Mouse (Mus musculus) limb, embryonic 10.5 days (tissue): ENCODE measurements around the gene N4bp3. TPM values are rescaled to one million over a fixed set of nuclear protein-coding genes. Genes with fewer than 3 reads are reported as not detected.
"Not testable (repeated sequence)": the region's sequence is repeated elsewhere in the genome, so short reads cannot be mapped to it uniquely, and the experiment has no call there.

ENCODE experiments used
- DNase-seq: peaks from one replicate; pipeline ENCODE4 v3.0.0-alpha.2; 2017; ENCODE audit warnings: low spot score
- H3K27ac ChIP-seq: fragments of 300-500 bp; sonication (generic); 2 replicates; pipeline ENCODE4 v1.5.1; 2016; ENCODE audit warnings: mild to moderate bottlenecking
- H3K27me3 ChIP-seq: fragments of 300-500 bp; sonication (generic); 2 replicates; pipeline ENCODE4 v1.6.1; 2016; ENCODE audit warnings: low read depth, mild to moderate bottlenecking; ENCODE audit not compliant: poor library complexity, severe bottlenecking
- H3K36me3 ChIP-seq: fragments of 300-500 bp; sonication (generic); 2 replicates; pipeline ENCODE4 v1.6.1; 2016; ENCODE audit warnings: mild to moderate bottlenecking, moderate library complexity
- H3K4me1 ChIP-seq: fragments of 300-500 bp; sonication (generic); 2 replicates; pipeline ENCODE4 v1.6.1; 2016
- H3K4me3 ChIP-seq: fragments of 300-500 bp; sonication (generic); 2 replicates; pipeline ENCODE4 v1.5.1; 2016; ENCODE audit warnings: mild to moderate bottlenecking, moderate library complexity
- H3K9me3 ChIP-seq: fragments of 300-500 bp; sonication (generic); replicated peaks from 2 replicates; pipeline ENCODE4 v1.6.1; 2016; ENCODE audit warnings: mild to moderate bottlenecking
- WGBS: fragments of 180-500 bp; shearing (Covaris S2); methylation state at CpG from one replicate; pipeline ENCODE4 v1.1.7; 2016; 5-methylcytosine and 5-hydroxymethylcytosine counted together
- polyA plus RNA-seq: library from polyadenylated mRNA; unstranded; fragments of >200 nt; fragmentation: Nextera tagmentation; extraction: Ambion mirVana; gene quantifications from 2 replicates; pipeline ENCODE4 v1.2.1, GENCODE M21; 2016

The N4bp3 gene
- 27.9 and 34.3 TPM in 2 replicates for polyA plus RNA-seq

GRCm38 (mm10) chr11:51650691-51651515, at the start of gene N4bp3, which contains the start of gene D930048N14Rik:
Gene N4bp3, minus strand, starts transcription at chr11:51650842.
Gene D930048N14Rik, plus strand, starts transcription at chr11:51650954.
- H3K4me3 ChIP-seq: peak within 1 kb of the TSS; percentile 73
- WGBS: 1% methylated on average over 68 of the region's 70 CpGs

GRCm38 (mm10) chr11:51694984-51695383, 44.3 kb upstream of the N4bp3 start:
- H3K4me1 ChIP-seq: no peaks in the 10 kb centered on the region
- H3K27ac ChIP-seq: no peak overlapping the region
- H3K4me3 ChIP-seq: no peak overlapping the region
- WGBS: 90% methylated on average over 3 of the region's 3 CpGs
- no peaks in the 10 kb centered on the region for H3K27me3 ChIP-seq
- H3K9me3 ChIP-seq: no peaks in the 10 kb centered on the region
- H3K36me3 ChIP-seq: peaks cover 54% of the 10 kb centered on the region
- DNase-seq: no peak

More at GRCm38 (mm10) chr11:51650691-51651515, at the start of gene N4bp3, which contains the start of gene D930048N14Rik:
- DNase-seq: peak; percentile 83
- H3K36me3 ChIP-seq: peaks cover 5% of the 10 kb centered on the region; the same call in 1 of the 2 replicates
- no peaks in the 10 kb centered on the region for H3K9me3 ChIP-seq
- H3K27ac ChIP-seq: peak within 1 kb of the TSS; percentile 87
- H3K4me1 ChIP-seq: peaks cover 54% of the 10 kb centered on the region
- H3K27me3 ChIP-seq: no peaks in the 10 kb centered on the region

DNA sequence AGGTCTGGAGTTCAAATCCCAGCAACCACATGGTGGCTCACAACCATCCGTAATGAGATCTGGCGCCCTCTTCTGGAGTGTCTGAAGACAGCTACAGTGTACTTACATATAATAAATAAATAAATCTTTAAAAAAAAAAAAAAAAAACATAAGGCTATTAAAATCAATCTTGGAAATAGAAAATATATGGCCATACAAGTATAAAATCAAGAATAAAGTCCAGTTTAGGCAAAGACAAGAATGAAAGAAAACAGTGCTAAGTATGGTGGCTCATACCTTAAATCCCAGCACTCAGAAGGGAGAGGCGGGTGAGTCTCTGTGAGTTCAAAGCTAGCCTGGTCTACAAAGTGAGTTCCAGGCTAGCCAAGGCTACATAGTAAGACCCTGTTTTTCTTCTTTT, 40.0 kb upstream of the N4bp3 start:
- Histone ChIP-seq H3K36me3 (peaks cover 17% of the 10 kb centered on the region), H3K4me1 (peaks cover 15% of the 10 kb centered on the region)
- H3K9me3 ChIP-seq, H3K4me3 ChIP-seq, H3K27ac ChIP-seq, DNase-seq, H3K27me3 ChIP-seq: not testable (repeated sequence)
- WGBS: 74% methylated on average over 3 of the region's 3 CpGs

- WGBS: 24% methylated on average over 6 of the region's 6 CpGs
- Histone ChIP-seq H3K27ac (peak overlapping the region; percentile 98), H3K27me3 (no peaks in the 10 kb centered on the region), H3K4me3 (peak overlapping the region; percentile 66), H3K36me3 (peaks cover 24% of the 10 kb centered on the region), H3K9me3 (no peaks in the 10 kb centered on the region), H3K4me1 (peaks cover 15% of the 10 kb centered on the region)
- no peak for DNase-seq
Observed at GRCm38 (mm10) chr11:51689343-51689742, 38.7 kb upstream of the N4bp3 start.

DNA sequence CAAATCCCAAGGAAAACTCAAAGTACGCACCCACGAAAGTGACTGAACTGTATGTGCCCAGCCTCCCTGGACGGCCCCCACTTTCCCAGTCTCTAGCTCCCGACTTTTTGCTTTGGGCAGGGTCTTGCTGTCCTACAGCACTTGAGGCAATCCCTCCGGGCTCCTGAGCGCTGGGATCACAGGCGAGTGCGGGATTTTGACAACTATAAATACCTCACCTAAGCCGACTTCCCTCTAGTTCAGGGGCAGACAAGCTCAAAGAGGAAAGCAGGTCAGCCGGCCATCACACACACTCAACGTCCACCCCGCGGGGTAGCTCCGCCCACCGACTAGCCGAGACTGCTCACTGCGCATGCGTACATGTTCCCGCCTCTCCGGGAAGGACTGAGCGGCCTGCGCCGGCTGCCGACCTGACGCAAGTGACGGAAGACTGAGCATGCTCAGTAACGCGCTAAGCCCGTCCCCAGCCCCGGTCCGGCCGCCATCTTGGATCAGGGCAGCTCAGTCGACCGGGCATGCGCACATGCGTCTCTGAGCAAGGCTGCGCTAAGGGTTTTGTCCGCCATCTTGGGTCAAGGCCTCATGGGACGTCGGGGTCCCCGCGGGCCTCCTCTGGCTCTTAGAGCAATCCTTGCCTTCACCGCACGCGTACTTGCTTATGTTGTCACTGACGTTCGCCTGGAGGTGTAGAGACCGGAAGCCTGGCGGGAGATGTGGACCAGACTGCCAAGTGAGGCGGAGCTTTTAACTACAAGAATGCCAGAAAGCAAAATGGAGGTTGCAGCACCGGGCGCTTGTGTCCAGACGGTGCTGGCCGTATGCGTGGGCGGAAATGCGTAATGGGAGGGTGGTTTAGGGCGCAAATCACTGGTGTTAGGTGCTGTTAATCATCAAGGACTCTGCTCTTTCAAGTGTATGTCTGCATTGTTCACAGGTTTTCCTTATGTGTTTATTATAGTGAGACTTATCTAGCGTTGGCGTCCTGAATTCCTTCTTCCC, 38.0 kb upstream of the N4bp3 start, which contains the start of gene 0610009B22Rik:
Gene 0610009B22Rik, minus strand, starts transcription at position 545 of the 999 bp plus-strand sequence.
- peaks cover 27% of the 10 kb centered on the region for H3K36me3 ChIP-seq
- under 1% methylated on average over 60 of the region's 60 CpGs for WGBS
- H3K27me3 ChIP-seq: no peaks in the 10 kb centered on the region

GRCm38 (mm10) chr11:51681976-51682374, 31.3 kb upstream of the N4bp3 start:
- no peak overlapping the region for H3K27ac ChIP-seq

More for the DNA sequence above, 38.0 kb upstream of the N4bp3 start, which contains the start of gene 0610009B22Rik:
- peak within 1 kb of the TSS; percentile 98 for H3K27ac ChIP-seq
- H3K9me3 ChIP-seq: no peaks in the 10 kb centered on the region
- peak; percentile 100 for DNase-seq
- peak within 1 kb of the TSS; percentile 66 for H3K4me3 ChIP-seq
- H3K4me1 ChIP-seq: peaks cover 15% of the 10 kb centered on the region

GRCm38 (mm10) chr11:51681324-51681975, 30.8 kb upstream of the N4bp3 start:
- no peaks in the 10 kb centered on the region for H3K9me3 ChIP-seq
- DNase-seq: peak; percentile 94
- 0 out of 2 replicates have a peak overlapping the region, but pooled peaks have one; percentile 14 for H3K27ac ChIP-seq
- no peaks in the 10 kb centered on the region for H3K27me3 ChIP-seq
- H3K36me3 ChIP-seq: peaks cover 19% of the 10 kb centered on the region
- H3K4me3 ChIP-seq: peak overlapping the region; percentile 19; the same call in 1 of the 2 replicates
- peaks cover 8% of the 10 kb centered on the region; the same call in 1 of the 2 replicates for H3K4me1 ChIP-seq
- 40% methylated on average over 13 of the region's 13 CpGs for WGBS

More at GRCm38 (mm10) chr11:51681976-51682374, 31.3 kb upstream of the N4bp3 start:
- 47% methylated on average over 8 of the region's 8 CpGs for WGBS
- Histone ChIP-seq H3K9me3 (no peaks in the 10 kb centered on the region), H3K36me3 (peaks cover 19% of the 10 kb centered on the region), H3K4me3 (0 out of 2 replicates have a peak overlapping the region, but pooled peaks have one; percentile 19), H3K4me1 (peaks cover 8% of the 10 kb centered on the region; the same call in 1 of the 2 replicates), H3K27me3 (no peaks in the 10 kb centered on the region)
- no peak for DNase-seq

GRCm38 (mm10) chr11:51679466-51679865, 28.8 kb upstream of the N4bp3 start:
- 88% methylated on average over 3 of the region's 3 CpGs for WGBS
- Histone ChIP-seq H3K27me3 (no peaks in the 10 kb centered on the region), H3K36me3 (peaks cover 5% of the 10 kb centered on the region), H3K27ac (no peak overlapping the region), H3K9me3 (no peaks in the 10 kb centered on the region), H3K4me1 (peaks cover 8% of the 10 kb centered on the region; the same call in 1 of the 2 replicates), H3K4me3 (no peak overlapping the region)
- DNase-seq: no peak

- H3K9me3 ChIP-seq: no peaks in the 10 kb centered on the region
- H3K4me3 ChIP-seq: no peak overlapping the region
- 66% methylated on average over 6 of the region's 6 CpGs for WGBS
- no peaks in the 10 kb centered on the region for H3K27me3 ChIP-seq
- peaks cover 8% of the 10 kb centered on the region; the same call in 1 of the 2 replicates for H3K4me1 ChIP-seq
- no peak for DNase-seq
- H3K36me3 ChIP-seq: no peaks in the 10 kb centered on the region
- no peak overlapping the region for H3K27ac ChIP-seq
Observed at GRCm38 (mm10) chr11:51677737-51678418, 27.2 kb upstream of the N4bp3 start.

DNA sequence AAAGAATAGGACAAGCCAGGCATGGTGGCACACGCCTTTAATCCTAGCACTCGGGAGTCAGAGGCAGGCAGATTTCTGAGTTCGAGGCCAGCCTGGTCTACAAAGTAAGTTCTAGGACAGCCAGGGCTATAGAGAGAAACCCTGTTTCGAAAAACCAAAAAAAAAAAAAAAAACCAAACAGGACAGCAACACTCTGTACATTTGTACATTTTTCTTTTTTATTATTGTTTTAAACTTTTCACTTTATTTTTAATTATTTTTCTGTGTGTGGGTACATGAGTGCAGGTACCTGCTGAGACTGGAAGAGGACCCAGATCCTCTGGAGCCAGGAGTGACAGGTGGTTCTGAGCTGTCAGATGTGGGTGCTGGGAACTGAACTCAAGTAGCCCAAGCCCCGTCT, 24.7 kb upstream of the N4bp3 start:
- 78% methylated on average over 5 of the region's 5 CpGs for whole genome bisulfite sequencing

DNA sequence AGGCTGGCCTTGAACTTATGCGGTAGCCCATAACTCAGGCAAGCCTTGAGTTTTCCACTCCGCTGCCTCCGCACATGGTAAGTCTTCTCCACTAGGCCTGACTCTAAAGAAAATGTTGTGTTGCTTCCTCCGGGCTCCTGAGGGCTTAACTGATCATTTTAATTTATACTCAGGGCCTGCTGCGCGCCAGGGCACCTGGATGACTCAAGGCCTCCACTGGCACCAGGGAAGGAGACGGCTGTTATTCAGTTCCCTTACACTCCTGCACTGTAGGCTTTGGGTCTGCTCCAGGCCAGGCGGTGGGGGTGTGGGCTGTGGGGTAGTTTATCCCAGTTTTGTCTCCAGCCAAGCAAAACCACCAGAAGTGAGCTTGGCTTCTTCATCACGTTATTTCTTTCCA, 22.6 kb upstream of the N4bp3 start:
- DNase-seq: no peak
- 83% methylated on average over 9 of the region's 9 CpGs for WGBS
- Histone ChIP-seq H3K4me1 (peaks cover 4% of the 10 kb centered on the region; the same call in 1 of the 2 replicates), H3K4me3 (no peak overlapping the region), H3K27me3 (no peaks in the 10 kb centered on the region), H3K27ac (no peak overlapping the region), H3K9me3 (no peaks in the 10 kb centered on the region), H3K36me3 (no peaks in the 10 kb centered on the region)

More for the DNA sequence above, 24.7 kb upstream of the N4bp3 start:
- Histone ChIP-seq H3K36me3 (no peaks in the 10 kb centered on the region), H3K27ac (no peak overlapping the region), H3K27me3 (no peaks in the 10 kb centered on the region), H3K4me1 (peaks cover 4% of the 10 kb centered on the region; the same call in 1 of the 2 replicates), H3K9me3 (no peaks in the 10 kb centered on the region), H3K4me3 (no peak overlapping the region)
- no peak for DNase-seq
